Mouse (Mus musculus): Measurements from ENCODE around the gene Mfn1.

Mfn1 gene

DNA sequence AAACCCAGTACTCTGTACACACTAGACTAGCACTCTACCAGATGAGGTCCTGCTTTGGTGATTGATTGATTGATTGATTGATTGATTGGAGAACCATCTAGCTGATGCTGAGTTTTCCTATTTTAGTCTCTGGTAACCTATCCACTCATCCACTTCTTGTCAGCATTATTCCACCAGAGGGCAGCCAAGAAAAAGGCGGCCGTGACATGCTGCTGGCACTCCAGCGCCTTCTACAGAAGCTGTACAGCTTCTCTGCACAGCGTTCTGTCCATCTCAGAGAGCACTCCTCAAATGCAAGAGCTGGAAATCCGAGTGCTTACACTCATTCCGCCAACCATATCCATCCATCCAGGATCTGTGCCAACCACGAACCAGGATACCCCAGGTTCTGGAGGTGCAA lies 81.3 kb downstream of the Mfn1 start:
- in situ Hi-C loops (cut with MboI; ENCODE audit: low sequenced_read_pairs) = no loop called here

GRCm38 (mm10) chr3:32611606-32612170 lies 82.4 kb downstream of the Mfn1 start:
- in situ Hi-C loops (cut with MboI; ENCODE audit: low sequenced_read_pairs) = no loop called here

DNA sequence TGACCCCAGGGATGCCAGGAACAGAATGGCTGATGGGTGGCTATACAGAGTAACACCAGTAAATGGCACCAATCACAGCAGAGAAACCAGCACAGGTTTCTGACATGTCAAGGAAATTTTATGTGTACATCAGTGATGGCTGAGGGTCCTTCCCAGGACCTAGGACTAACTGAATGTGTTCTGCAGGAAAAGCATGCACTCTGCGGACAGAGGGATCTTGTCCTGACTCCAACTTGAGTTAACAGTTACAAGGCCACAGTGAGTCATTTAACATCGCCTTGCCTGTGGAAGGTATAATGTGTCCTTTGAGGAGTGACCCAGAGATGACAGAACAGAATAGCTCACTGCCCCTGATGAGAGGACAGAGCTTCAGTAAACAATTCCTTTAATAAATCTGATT lies 85.5 kb downstream of the Mfn1 start:
- in situ Hi-C loops (cut with MboI; ENCODE audit: low sequenced_read_pairs) = no loop called here

- in situ Hi-C loops (cut with MboI; ENCODE audit: low sequenced_read_pairs) = no loop called here
Observed at GRCm38 (mm10) chr3:32615376-32615775, 86.1 kb downstream of the Mfn1 start.

DNA sequence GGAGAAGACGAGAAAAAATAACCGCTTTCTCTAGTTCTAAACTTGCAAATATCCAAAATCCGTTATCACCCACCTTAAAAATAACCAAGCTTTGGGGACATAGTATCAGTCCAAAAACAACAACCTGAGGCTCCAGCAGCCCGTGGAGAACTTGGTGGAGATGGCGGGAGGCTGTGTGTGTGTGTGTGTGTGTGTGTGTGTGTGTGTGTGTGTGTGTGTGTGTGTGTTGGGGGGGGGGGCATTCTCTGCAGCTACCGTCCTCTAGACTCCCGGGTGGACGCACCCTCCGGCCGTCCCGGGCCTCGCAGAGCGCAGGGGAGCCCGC lies 86.7 kb downstream of the Mfn1 start:
- in situ Hi-C loops (cut with MboI; ENCODE audit: low sequenced_read_pairs) = no loop called here

GRCm38 (mm10) chr3:32616331-32617052 lies 87.2 kb downstream of the Mfn1 start, which contains the start of gene Gnb4:
TSS of gene Gnb4 (minus strand) at chr3:32616585.
- in situ Hi-C loops (cut with MboI; ENCODE audit: low sequenced_read_pairs) = no loop called here

- in situ Hi-C loops (cut with MboI; ENCODE audit: low sequenced_read_pairs) = no loop called here
Observed at GRCm38 (mm10) chr3:32617053-32617642, 87.9 kb downstream of the Mfn1 start.

DNA sequence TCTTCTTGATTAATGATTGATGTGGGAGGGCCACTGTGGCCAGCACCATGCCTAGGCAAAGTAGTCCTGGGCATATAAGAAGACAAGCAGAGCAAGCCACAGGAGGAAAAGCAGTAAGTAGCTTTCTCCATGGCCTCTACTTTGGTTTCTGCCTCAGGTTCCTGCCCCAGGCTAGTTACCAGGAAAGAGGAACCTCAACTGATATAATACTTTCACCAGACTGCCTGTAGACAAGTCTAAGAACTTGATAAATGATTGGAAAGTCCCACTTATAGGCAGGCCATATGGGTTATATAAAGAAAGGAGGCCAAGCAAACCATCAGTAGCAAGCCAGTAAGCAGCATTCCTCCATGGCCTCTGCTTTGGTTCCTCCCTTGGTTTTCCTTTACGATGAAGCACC lies 92.4 kb downstream of the Mfn1 start:
- in situ Hi-C loops (cut with MboI; ENCODE audit: low sequenced_read_pairs) = no loop called here

DNA sequence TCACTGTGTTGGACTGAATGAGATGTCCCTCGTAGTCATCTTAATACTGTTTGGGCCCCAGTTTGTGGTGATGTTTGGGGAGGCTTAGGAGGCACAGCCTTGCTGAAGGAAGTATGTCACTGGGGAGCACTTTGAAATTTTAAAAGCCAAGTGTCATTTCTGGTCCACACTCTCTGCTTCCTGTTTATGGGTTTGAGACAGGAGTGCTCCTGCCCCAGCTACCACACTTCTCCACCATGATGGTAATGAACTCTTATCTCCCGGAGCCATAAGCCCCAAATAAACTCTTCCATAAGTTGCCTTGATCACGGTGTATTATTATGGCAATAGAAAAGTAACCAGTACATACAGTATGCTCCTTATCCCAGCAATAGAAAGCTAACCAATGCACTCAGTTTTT lies 92.8 kb downstream of the Mfn1 start:
- in situ Hi-C loops (cut with MboI; ENCODE audit: low sequenced_read_pairs) = no loop called here

DNA sequence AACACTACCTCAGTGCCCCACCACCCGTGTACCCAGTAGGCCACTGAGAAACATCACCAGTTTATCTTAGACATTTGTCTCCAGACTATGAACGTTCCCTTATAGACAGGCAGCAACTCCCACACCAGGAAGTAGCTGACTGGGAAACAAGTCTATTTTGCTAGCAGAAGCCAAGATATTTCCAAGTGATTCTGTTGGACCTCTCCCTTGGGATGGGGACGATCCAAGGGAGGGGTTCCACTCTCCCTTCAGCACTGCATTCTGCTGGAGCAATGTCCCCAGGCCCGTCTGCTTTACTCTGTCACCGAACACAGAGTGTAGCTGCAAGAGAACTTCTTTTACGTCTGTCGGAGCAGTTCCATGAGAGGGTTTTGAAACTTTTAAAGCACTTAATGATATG lies 98.9 kb downstream of the Mfn1 start:
- in situ Hi-C loops (cut with MboI; ENCODE audit: low sequenced_read_pairs) = no loop called here
